Mouse (Mus musculus) kidney, embryonic 16.5 days (tissue): ENCODE measurements around the gene Spats1. TPM values are rescaled to one million over a fixed set of nuclear protein-coding genes. Genes with fewer than 3 reads are reported as not detected.
"Not testable (repeated sequence)": the region's sequence is repeated elsewhere in the genome, so short reads cannot be mapped to it uniquely, and the experiment has no call there.

Source experiments
- ATAC-seq: fragments of 200-750 bp; cut with Nextera tagmentation; 2 replicates; pipeline ENCODE4 v1.8.0; 2017; ENCODE audit warnings: moderate TSS enrichment; ENCODE audit not compliant: low FRiP score, low TSS enrichment
- H3K27ac ChIP-seq: fragments of 300-500 bp; sonication (generic); 2 replicates; pipeline ENCODE4 v1.5.1; 2014; ENCODE audit warnings: low read length
- H3K27me3 ChIP-seq: fragments of 300-500 bp; sonication (generic); 2 replicates; pipeline ENCODE4 v1.6.1; 2014; ENCODE audit warnings: low read length, control low read depth, mixed read lengths; ENCODE audit not compliant: insufficient read depth
- H3K36me3 ChIP-seq: fragments of 300-500 bp; sonication (generic); 2 replicates; pipeline ENCODE4 v1.6.1; 2014; ENCODE audit warnings: low read length, control low read depth, mixed read lengths; ENCODE audit not compliant: insufficient read depth
- H3K4me1 ChIP-seq: fragments of 300-500 bp; sonication (generic); 2 replicates; pipeline ENCODE4 v1.6.1; 2014; ENCODE audit warnings: low read length, control low read depth, mixed read lengths; ENCODE audit not compliant: insufficient read depth
- H3K4me2 ChIP-seq: fragments of 300-500 bp; sonication (generic); replicated peaks from 2 replicates; pipeline ENCODE4 v1.6.1; 2014; ENCODE audit warnings: low read depth, low read length
- H3K4me3 ChIP-seq: fragments of 300-500 bp; sonication (generic); 2 replicates; pipeline ENCODE4 v1.5.1; 2014; ENCODE audit warnings: mild to moderate bottlenecking, low read length
- H3K9ac ChIP-seq: fragments of 300-500 bp; sonication (generic); replicated peaks from 2 replicates; pipeline ENCODE4 v1.6.1; 2014; ENCODE audit warnings: low read length
- H3K9me3 ChIP-seq: fragments of 300-500 bp; sonication (generic); 2 replicates; pipeline ENCODE4 v1.6.1; 2016; ENCODE audit warnings: low read length, control low read depth
- whole genome bisulfite sequencing: fragments of 180-500 bp; shearing (Covaris S2); extraction: QIAGEN DNeasy Blood & Tissue Kit; methylation state at CpG from one replicate; pipeline ENCODE4 v1.1.7; 2014; 5-methylcytosine and 5-hydroxymethylcytosine counted together
- polyA plus RNA-seq: library from polyadenylated mRNA; unstranded; fragments of >200 nt; fragmentation: Nextera tagmentation; extraction: Ambion mirVana; gene quantifications from 2 replicates; pipeline ENCODE4 v1.2.1, GENCODE M21; 2015

The Spats1 gene
- polyA plus RNA-seq, 1 experiment from 2014 or later: 0.16 TPM

- not testable (repeated sequence) for H3K9ac ChIP-seq, ATAC-seq, H3K27ac ChIP-seq, H3K4me3 ChIP-seq, H3K27me3 ChIP-seq, H3K4me1 ChIP-seq, H3K36me3 ChIP-seq, H3K4me2 ChIP-seq, H3K9me3 ChIP-seq
- 90% methylated on average over 8 of the region's 9 CpGs for WGBS
Measured at GRCm38 (mm10) chr17:45455783-45456182, 19.4 kb downstream of the Spats1 start.

- Histone ChIP-seq H3K4me1 (no peaks in the 10 kb centered on the region), H3K36me3 (no peaks in the 10 kb centered on the region), H3K4me3 (no peak overlapping the region), H3K27me3 (no peaks in the 10 kb centered on the region), H3K9me3 (no peaks in the 10 kb centered on the region), H3K9ac (no peak overlapping the region), H3K4me2 (no peak overlapping the region), H3K27ac (no peak overlapping the region)
- ATAC-seq: no peak
- 93% methylated on average over 2 of the region's 2 CpGs for WGBS
Measured at GRCm38 (mm10) chr17:45454794-45455193, 20.4 kb downstream of the Spats1 start.

GRCm38 (mm10) chr17:45452271-45452670, 22.9 kb downstream of the Spats1 start:
- Histone ChIP-seq H3K27ac (no peak overlapping the region), H3K4me1 (no peaks in the 10 kb centered on the region), H3K4me3 (no peak overlapping the region), H3K36me3 (no peaks in the 10 kb centered on the region), H3K9ac (no peak overlapping the region), H3K27me3 (no peaks in the 10 kb centered on the region), H3K4me2 (no peak overlapping the region), H3K9me3 (no peaks in the 10 kb centered on the region)
- 84% methylated on average over 1 of the region's 1 CpGs for WGBS
- no peak for ATAC-seq

- H3K9me3 ChIP-seq: no peaks in the 10 kb centered on the region
- no peak overlapping the region for H3K27ac ChIP-seq
- H3K4me2 ChIP-seq: no peak overlapping the region
- H3K36me3 ChIP-seq: peaks cover 4% of the 10 kb centered on the region; the same call in 1 of the 2 replicates
- ATAC-seq: no peak
- no peak overlapping the region for H3K4me3 ChIP-seq
- WGBS: 88% methylated on average over 6 of the region's 6 CpGs
- no peaks in the 10 kb centered on the region for H3K27me3 ChIP-seq
- no peak overlapping the region for H3K9ac ChIP-seq
- H3K4me1 ChIP-seq: no peaks in the 10 kb centered on the region
Measured at GRCm38 (mm10) chr17:45450153-45450552, 25.1 kb downstream of the Spats1 start.

GRCm38 (mm10) chr17:45449586-45449985, 25.6 kb downstream of the Spats1 start:
- H3K27me3 ChIP-seq: no peaks in the 10 kb centered on the region
- no peak overlapping the region for H3K4me2 ChIP-seq
- no peaks in the 10 kb centered on the region for H3K4me1 ChIP-seq
- WGBS: 89% methylated on average over 8 of the region's 8 CpGs
- peaks cover 4% of the 10 kb centered on the region; the same call in 1 of the 2 replicates for H3K36me3 ChIP-seq
- ATAC-seq: no peak
- no peak overlapping the region for H3K27ac ChIP-seq
- H3K9ac ChIP-seq: no peak overlapping the region
- H3K4me3 ChIP-seq: no peak overlapping the region
- H3K9me3 ChIP-seq: no peaks in the 10 kb centered on the region

- Histone ChIP-seq H3K9ac (no peak overlapping the region), H3K36me3 (peaks cover 4% of the 10 kb centered on the region; the same call in 1 of the 2 replicates), H3K4me1 (no peaks in the 10 kb centered on the region), H3K4me3 (no peak overlapping the region), H3K9me3 (no peaks in the 10 kb centered on the region), H3K27ac (no peak overlapping the region), H3K27me3 (no peaks in the 10 kb centered on the region), H3K4me2 (no peak overlapping the region)
- no peak for ATAC-seq
- WGBS: 81% methylated on average over 2 of the region's 2 CpGs
Measured at GRCm38 (mm10) chr17:45447063-45447462, 28.2 kb downstream of the Spats1 start.

GRCm38 (mm10) chr17:45445923-45446322, 29.3 kb downstream of the Spats1 start:
- H3K36me3 ChIP-seq: peaks cover 4% of the 10 kb centered on the region; the same call in 1 of the 2 replicates
- H3K4me1 ChIP-seq: no peaks in the 10 kb centered on the region
- H3K9me3 ChIP-seq: no peaks in the 10 kb centered on the region
- no peak for ATAC-seq
- WGBS: 88% methylated on average over 4 of the region's 4 CpGs
- no peak overlapping the region for H3K4me3 ChIP-seq
- H3K27ac ChIP-seq: no peak overlapping the region
- no peaks in the 10 kb centered on the region for H3K27me3 ChIP-seq
- H3K9ac ChIP-seq: no peak overlapping the region
- no peak overlapping the region for H3K4me2 ChIP-seq

- WGBS: 3% methylated on average over 12 of the region's 12 CpGs
- ATAC-seq: no peak
Measured at GRCm38 (mm10) chr17:45434262-45434590, 41.0 kb downstream of the Spats1 start.

GRCm38 (mm10) chr17:45433419-45434261, 41.6 kb downstream of the Spats1 start, which contains the start of gene Cdc5l:
Gene Cdc5l (minus strand): TSS chr17:45433737.
- Histone ChIP-seq H3K27me3 (no peaks in the 10 kb centered on the region), H3K27ac (peak within 1 kb of the TSS; percentile 99), H3K36me3 (0 out of 2 replicates have a peak, but pooled peaks cover 4% of the 10 kb centered on the region), H3K4me3 (peak within 1 kb of the TSS; percentile 77), H3K9ac (peak within 1 kb of the TSS; percentile 96), H3K4me2 (peak within 1 kb of the TSS; percentile 90), H3K4me1 (peaks cover 19% of the 10 kb centered on the region), H3K9me3 (no peaks in the 10 kb centered on the region)
- peak; percentile 99 for ATAC-seq
- under 1% methylated on average over 73 of the region's 73 CpGs for WGBS

More at GRCm38 (mm10) chr17:45434262-45434590, 41.0 kb downstream of the Spats1 start:
- H3K4me2 ChIP-seq: peak overlapping the region; percentile 90
- H3K4me3 ChIP-seq: peak overlapping the region; percentile 77
- peak overlapping the region; percentile 96 for H3K9ac ChIP-seq
- no peaks in the 10 kb centered on the region for H3K27me3 ChIP-seq
- H3K4me1 ChIP-seq: peaks cover 19% of the 10 kb centered on the region
- H3K36me3 ChIP-seq: 0 out of 2 replicates have a peak, but pooled peaks cover 4% of the 10 kb centered on the region
- H3K27ac ChIP-seq: peak overlapping the region; percentile 99
- no peaks in the 10 kb centered on the region for H3K9me3 ChIP-seq
